Mouse (Mus musculus): ENCODE measurements around the gene Slc51b.

Slc51b gene

DNA sequence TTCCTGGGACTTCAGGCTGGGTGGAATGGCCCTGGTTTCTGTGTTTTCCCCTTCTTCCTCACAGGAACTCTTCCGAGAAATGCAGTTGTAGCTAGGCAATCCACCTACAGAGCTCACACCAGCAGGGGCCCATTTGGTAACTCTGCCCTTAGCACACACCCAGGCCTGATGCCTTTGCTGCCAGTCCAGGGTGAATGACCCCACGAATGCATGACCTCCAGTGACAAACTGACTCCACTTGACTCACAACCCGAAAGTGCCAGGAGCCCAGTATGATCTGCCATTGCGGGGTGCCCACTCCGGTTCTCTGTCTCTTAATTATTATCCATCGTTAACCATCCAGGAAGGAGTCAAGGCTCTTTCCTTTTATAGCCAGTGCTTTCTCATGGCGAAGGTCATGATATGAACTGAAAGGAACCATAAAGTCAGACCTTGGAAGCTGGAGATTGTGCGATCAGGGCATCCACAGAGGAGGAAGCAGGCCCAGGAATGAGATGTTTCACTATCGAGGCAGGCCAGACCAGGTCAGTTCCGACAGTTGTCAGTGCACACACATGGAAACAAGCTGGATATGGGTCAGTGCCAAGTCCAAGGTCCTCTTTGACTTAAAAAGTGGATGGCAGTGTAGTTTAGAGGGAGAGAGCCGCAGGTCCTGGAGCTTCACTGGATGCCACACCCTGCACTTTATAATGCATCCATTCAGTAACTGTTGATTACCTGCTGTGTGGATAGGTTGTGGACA lies at the start of gene Slc51b:
Gene Slc51b (minus strand): TSS at position 196 of the 742 bp plus-strand sequence.
- no peak for DNase-seq (ENCODE audit: low spot score)

DNA sequence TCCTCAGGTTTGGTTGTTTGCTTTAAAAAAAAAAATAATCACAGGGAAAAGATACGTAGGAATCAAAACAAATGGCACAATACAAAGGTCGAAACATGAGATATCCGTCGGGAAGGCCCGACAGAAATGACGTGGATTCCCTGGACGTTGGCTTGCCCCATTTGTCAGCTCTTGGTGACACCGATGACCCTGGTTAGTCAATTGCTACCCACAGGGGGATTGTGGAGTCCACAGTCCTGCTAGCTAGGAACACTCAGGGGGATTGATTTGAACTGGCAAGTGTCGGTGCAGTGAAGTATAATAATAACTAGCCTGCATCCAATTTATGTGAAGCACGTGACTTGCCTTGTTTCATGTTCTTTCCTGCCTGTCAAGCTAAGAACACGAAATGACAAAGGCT lies 44.9 kb upstream of the Slc51b start:
- DNase-seq (ENCODE audit: low spot score): no peak

DNA sequence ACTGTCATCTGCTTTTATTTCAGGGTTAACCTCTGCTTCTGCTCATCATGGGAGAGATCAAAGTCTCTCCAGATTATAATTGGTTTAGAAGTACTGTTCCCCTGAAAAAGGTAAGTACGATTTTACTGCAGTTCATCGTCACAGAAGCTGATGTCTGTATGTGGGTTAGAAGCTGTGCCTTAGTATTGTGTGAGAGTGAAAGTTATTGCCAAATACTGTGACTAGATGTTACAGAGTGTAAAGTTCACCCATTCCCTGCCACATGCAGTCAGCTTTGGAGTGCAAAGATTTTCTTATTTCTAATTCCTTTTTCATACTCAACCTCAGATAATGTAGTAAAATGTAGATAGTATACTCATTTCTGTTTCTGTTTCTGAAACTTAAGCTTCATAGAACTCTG lies 42.5 kb upstream of the Slc51b start:
- DNase-seq (ENCODE audit: low spot score): no peak

DNA sequence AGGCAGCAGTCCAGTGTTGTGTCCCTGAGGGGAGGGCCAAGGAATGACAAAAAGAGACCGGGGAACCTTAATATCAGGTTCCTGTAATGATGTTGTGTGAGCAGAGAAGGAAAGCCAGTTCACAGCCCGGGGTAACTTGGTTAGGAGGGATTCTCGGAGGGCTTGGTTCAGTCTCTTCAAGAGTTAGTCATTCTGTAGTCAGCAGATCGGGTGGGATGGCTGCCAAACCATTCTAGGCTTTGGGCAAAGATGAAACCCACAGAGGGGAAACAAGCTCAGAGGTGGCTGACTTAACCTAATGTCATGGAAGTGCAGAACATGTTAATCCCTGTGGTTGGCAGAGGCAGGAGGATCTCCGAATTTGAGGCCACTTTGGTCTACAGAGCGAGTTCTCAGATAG lies 41.4 kb upstream of the Slc51b start:
- peak; percentile 31 for DNase-seq (ENCODE audit: low spot score)

DNA sequence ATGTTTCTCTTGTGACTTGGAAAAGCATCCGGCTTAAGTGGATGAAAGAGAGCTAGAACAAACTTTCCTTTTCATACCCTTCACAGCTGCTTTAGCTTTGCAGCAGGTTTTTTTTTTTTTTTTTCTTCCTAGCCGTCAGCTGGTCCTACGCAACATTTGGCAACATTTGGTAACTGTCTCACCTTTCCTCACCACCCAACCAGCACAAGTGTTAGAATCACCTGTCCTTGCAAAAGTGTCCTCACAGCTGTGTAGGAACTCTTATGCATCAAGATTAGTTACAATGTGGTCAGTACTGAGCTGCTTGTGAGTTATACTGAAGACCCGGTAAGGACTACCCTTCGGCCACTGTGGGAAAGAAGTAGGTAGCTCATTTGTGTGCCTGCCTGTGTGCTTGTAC lies 39.8 kb upstream of the Slc51b start:
- peak; percentile 67 for DNase-seq (ENCODE audit: low spot score)

DNA sequence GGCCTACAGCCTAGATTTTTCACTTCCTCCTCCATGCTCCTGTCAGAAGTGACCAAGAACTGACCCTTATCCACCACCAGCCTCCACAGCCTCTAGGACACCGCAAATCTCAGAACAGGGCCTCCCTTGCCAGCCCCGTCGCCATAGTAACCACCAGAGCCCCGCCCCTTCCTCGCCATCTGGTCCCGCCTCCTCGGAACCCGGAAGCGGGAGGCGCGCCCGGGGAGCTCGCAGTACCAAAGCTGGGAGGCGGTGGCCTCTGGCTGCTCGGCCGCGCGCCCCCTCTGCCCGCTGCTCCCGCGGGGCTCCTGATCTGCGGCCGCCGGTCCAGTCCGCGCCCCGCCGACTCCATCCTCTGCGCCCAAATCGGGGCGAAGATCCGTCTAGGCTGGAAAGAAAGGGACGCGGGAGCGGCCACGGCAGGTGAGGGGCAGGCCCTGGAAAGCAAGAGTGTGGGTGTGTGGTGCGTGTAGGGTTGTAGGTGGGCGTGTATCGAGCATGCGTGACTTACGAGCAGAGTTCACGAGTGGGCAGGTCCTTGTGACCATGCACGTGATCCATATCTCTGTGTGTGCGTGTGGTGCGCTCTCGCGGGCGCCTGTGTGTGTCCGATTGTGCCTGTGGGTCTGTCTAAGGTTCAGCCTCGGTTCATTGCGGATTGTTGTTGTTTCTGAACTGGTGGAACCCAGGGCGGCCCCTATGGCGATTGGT lies 38.1 kb upstream of the Slc51b start, which contains the start of gene Spg21:
Gene Spg21 (plus strand): TSS at position 216 of the 711 bp plus-strand sequence.
- DNase-seq (ENCODE audit: low spot score): peak; percentile 96

DNA sequence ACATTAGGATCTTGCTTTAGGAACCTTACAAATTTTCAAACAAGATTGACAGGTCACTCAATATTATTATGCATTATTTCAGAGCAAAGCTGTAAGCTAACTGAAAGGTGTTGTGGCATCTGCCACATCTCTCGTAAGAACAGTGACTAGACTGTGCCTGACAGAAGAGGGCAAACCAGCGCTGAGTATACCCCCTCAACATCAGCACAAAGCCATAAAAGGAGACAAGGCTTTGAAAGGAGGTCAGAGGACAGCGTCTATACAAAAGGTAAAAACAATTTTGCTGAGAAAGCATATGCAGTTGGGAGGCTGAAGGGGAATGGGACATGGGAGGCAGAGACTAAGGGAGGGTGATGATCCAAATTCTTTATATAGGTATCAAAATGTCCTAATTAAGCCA lies 37.4 kb upstream of the Slc51b start:
- DNase-seq (ENCODE audit: low spot score): no peak

DNA sequence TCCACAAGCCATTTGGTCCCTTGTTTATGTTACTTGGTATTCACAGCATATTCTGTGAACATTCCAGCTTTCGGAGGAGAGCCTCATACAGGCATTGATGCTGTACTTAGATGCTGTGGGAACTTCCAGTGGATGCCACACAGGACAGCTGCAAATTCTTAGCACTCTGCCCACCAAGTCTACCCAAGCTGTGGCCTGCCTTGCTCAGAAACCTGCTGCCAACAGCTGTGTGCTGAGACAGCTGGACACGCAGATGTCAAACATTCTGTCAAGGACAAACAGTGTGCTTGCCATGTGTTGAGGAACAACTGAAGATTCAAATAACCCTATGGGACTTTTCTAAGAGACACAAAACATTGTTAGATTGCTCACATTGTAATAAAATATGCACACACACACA lies 36.2 kb upstream of the Slc51b start:
- no peak for DNase-seq (ENCODE audit: low spot score)

DNA sequence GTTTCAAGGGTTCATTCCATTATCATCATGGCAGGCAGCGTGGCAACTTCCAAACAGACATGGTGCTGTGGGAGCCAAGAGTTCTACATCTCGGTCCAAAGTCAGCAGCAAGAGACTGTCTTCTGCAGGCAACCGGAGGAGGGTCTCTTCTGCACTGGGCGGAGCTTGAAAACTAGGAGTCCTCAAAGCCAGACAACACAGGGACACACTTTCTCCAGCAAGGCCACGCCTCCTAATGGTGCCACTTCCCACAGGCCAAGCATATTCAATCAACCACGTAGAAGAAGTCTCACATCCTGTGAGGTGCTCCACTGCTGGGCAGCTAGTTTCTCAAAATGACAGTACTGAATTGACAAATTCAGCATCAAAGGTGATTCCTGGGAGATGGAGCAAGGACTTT lies 25.2 kb upstream of the Slc51b start:
- no peak for DNase-seq (ENCODE audit: low spot score)

DNA sequence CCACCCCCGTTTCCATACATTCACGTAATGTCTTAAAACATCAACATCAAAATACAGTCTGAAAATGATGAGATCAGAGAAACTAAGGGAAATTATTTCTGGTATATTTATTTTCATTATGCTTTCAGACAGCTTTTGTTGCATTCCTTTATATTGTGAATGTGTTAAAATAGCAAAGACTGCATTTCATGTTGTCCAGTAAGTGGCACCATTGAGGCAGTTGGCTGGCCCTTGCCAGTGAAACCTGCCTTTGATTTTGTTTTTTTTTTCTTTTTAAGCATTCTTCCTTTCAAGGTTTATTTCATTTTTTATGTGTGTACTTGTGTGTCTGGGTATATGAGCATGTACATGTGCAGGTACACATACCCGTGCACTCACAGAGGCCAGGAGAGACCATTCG lies 21.9 kb upstream of the Slc51b start:
- DNase-seq (ENCODE audit: low spot score): no peak

DNA sequence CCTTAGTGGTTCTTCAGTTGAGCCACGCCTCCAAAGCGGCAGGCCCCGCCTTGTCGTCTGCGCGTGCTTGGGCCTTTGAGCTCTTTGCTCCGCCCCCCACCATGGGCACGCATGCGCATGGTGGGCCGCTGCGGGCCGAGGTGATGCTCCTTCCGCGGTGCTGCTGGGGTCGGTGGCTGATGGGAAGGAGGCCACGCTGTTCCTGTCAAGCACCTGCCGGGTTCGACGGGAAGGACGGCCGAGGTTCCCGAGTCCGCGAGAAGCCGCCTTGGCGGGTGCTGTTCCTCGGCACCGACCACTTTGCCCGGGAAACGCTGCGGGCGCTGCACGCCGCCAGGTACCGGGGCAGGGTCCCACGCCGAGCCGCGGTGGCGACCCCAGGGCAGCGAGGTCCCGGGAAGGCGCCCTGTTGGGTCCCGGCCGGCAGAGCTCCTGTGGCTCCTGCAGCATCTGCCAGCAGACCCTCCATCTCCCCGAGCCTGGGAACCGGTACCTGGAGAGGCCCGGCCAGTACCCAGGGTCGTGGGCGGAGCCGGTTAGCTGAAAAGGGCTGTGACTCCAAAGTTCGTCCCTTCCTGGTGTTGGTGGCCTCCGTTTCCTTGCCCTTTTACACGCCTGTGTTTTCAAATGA lies 13.0 kb upstream of the Slc51b start, which contains the start of gene Mtfmt:
Gene Mtfmt (plus strand): TSS at position 112 of the 631 bp plus-strand sequence.
- DNase-seq (ENCODE audit: low spot score): peak; percentile 94

DNA sequence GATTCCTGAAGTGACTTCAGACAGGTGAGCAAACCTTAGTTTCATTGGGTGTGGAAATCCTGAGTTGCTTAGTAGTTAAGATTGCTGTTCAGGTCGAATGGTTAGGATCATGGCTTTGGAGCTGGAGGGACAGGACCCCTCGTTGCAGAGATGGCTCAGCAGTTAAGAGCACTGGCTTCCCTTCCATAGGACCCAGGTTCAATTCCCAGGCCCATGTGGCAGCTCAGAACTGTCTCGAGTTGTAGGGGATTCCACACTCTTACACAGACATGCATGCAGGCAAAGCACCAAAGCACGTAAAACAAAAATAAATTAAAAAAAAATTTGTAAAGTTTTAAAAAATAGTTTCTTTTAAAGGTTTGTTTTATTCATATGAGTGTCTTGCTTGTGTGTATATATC lies 12.5 kb upstream of the Slc51b start:
- DNase-seq (ENCODE audit: low spot score): no peak

DNA sequence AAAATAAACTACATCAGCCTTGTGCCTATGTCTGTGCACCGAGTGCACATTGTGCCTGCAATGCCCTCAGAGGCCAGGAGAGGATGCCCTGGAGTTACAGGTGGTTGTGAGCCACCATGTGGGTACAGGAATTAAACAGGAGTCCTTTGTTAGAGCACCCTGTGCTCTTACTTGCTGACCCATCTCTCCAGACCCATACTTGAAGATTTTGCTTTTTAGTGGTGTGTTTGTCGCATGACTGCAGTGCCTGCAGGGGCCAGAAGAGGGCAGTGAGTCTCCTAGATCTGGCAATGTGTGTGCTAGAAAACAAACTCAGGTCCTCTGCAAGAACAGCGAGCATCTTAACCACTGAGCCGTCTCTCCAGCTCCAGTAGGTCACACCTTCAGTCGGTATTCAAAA lies 11.4 kb upstream of the Slc51b start:
- DNase-seq (ENCODE audit: low spot score): peak; percentile 33

DNA sequence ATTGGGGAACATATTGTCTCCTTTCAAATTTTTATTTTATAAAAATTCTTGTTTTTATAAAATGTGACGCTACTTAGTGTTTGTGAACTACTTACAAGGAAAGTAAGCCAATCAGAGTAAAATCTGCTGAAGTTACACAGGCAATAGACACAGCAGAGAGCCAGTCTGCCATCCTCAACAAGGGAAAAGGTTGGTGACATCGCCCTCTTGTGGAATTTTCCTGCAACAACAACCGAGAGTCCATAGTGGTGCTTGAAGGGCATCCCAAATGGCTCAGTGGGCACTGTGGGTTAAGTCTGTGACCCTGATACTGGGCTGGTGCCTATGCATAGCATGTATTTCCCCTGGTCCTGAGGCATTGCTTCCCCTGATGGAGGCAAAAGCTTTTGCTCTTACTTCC lies 9.5 kb upstream of the Slc51b start:
- DNase-seq (ENCODE audit: low spot score): peak; percentile 86

DNA sequence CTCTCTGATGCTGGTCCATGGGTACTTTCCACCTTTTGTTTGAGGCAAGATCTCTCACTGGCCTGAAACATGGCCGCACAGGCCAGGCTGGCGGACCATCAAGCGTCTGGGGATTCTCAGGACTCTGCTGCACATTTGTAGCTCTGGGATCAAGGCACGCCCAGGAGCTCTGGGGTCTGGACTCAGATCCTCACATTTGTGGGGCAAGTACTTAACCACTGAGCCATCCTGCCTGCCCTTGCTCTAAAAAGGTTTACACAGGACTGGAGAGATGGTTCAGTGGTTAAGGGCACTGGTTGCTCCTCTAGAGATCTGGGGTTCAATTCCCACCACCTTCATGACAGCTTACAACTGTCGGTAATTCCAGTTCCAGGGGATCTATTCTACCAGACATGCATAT lies 8.2 kb upstream of the Slc51b start:
- DNase-seq (ENCODE audit: low spot score): no peak

DNA sequence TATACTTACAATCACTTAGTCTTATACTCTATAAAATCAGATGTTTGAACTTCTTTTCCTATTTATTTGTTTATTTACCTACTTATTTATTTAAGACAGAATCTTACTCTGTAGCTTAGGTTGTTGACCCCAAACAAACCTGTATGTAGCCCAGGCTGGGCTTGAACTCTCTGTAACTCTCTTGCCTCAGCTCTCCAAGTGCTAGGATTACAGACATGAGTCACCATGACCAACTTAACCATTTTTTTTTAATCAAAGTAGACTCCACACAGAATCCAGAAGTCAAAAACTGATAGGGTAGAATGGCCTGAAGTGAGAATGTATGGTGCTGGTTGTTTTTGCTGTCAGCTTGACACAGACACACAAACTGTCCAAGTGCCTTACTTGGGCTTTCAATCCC lies 7.6 kb upstream of the Slc51b start:
- DNase-seq (ENCODE audit: low spot score): no peak

DNA sequence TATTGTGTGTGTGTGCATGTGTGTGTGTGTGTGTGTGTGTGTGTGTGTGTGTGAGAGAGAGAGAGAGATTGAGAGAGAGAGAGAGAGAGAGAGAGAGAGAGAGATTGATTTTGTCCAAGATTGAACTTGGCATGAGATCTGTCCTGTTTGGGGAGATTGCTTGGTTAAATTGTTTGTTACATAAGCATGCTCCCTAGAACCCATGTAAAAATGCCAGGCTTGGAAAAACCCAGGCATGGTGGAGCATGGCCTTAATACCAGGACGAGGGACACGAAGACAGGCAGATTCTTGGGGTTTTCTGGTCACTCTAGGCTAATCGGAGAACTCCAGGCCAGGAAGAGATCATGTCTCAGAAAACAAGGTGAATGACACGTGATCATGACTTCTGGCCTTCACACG lies 5.2 kb upstream of the Slc51b start:
- no peak for DNase-seq (ENCODE audit: low spot score)

DNA sequence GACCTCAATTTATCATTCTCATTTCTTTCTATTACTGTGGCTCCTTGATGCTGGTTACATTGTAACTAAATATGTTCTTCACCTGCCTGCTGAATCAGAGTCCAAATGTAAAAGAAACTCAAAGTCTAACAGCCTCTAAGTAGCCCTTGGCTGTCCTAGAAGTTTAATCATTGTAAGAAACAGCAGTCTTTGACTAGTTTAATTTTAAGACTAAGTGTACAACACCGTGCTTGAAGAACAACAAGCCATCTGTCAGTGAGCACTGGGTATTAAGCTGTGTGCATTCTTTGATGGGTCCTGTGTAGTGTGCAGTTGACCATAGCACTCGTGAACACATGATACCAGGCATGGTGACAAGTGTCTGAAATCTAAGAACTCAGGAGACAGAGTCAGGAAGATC lies 4.8 kb upstream of the Slc51b start:
- DNase-seq (ENCODE audit: low spot score): no peak

DNA sequence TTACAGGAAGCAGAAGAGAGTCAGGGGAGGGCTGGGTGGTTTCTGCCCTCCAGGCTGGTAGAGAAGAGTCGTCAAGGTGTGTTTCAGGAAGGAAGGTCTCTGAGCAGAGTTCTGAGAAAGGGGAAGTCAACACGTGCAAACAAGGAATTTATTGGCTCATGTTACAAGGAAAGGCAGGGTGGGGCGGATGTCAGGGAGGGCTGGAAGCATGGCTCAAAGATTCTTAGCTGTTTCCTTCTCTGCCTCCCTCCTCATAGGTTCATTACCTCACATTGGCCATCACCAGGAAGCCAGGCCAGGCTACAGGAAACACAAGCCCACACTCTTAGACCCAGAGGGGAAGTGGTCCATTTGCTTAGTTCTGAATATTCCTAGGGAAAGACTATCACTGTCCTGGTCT lies 1.6 kb upstream of the Slc51b start:
- DNase-seq (ENCODE audit: low spot score): no peak

DNA sequence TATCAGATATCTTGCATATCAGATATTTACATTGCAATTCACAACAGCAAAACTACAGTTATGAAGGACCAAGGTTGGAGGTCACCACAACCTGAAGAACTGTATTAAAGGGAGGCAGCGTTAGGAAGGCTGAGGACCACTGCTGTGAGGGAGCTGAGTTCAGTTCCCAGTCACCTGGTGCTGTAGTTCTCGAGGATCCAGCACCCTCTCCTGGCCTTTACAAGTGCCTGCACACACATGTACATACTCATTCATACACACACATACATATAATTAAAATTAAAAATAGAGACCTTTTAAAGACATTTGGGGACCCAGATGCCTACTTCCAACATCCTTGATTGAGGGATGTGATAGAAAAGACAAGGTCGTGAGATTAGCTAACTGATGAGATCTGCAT lies 3.1 kb downstream of the Slc51b start:
- DNase-seq (ENCODE audit: low spot score): no peak

DNA sequence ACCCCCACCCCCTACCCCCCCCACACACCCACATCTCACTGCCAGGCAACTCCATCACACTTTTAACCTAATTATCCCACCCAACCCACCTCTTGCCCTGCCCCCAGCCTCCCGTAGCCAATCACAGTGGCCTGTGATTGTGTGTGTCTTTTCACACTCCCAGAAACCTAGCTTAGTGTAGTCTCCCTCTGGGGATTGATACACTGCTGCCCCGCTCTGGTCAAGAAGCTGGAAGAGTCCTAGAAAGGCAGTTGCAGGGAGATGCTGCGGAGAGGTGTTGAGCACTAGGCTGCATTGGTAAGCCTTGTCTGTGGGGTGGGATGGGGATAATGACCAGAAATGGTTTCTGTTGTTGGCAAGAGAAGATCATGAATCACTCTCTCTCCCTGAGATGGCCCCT lies 5.0 kb downstream of the Slc51b start:
- no peak for DNase-seq (ENCODE audit: low spot score)

DNA sequence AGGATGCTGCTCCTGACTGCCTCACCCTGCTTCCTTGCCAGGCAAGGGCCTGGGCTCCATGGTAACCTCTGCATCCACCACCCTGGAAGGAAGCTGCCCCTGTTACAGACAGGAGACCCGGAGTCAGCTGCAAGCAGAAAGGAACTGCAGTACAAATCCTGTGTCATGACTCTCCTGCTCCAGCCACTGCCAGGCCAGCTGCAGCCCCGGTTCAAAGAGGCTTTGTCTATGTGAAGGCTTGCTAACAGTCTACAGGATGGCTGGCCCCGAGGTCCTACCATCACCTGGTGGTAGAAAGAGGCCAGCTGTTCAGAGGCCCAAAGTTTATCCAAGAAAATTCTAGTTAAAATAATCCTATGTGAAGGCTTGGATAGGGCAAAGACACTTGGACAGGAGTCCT lies 11.4 kb downstream of the Slc51b start:
- DNase-seq (ENCODE audit: low spot score): no peak

DNA sequence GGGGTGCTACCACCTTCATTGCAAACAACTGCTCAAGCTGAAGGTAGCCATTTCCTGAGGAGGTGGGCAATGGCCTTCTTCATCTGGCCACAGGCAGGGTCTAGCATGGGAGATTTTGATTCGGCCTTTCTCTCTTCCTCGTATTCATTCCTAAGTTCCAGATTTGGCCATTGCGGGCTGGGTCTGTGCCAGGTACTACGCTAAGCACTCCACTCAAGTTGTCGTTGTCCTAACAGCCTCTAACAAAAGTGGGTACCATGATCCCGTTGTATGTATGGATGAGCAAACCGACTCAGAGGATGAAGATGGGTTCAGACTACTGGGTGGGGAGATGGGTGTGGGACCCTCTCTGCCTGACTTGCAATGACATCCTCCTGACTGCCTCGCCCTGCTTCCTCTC lies 12.4 kb downstream of the Slc51b start:
- peak; percentile 44 for DNase-seq (ENCODE audit: low spot score)

Data from lung, postnatal 25 days (tissue).